Mouse (Mus musculus): ENCODE data around the gene Smyd3. TPM values are rescaled to one million over a fixed set of nuclear protein-coding genes. Genes with fewer than 3 reads are reported as not detected.

The Smyd3 gene
- polyA plus RNA-seq, 1 experiment from 2014 or later, result 22.0 TPM

DNA sequence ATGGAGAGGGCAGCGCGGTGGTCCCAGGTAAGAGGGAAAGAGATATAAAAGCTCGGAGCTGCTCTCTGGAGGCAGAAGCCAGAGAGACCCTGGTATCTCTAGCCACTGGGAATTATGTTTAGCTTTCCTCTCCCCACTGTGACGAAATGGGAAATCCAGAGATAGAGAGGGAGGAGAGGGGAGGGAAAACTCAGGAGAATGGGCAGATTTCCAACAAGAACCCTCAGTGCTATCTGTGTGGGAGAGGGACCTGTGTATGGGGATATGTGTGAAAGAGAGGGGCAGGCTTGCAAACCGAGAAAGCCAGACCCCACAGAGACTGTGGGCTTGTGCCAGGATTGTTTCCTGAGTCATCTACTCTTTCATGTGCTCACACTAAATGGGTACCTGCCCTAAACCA is 235.0 kb downstream of the Smyd3 start:
- no peaks in the 10 kb centered on the region for H3K36me3 ChIP-seq
- no peaks in the 10 kb centered on the region for H3K9me3 ChIP-seq (replicated peaks)
- no peaks in the 10 kb centered on the region for H3K27me3 ChIP-seq
- ATAC-seq (ENCODE audit: insufficient number of reproducible peaks, low FRiP score, low TSS enrichment, low read depth), result no peak
- no peak overlapping the region for H3K27ac ChIP-seq (replicated peaks)
- H3K9ac ChIP-seq, result no peak overlapping the region
- no peak overlapping the region for H3K4me2 ChIP-seq (replicated peaks)
- no peaks in the 10 kb centered on the region for H3K4me1 ChIP-seq
- WGBS, result 72% methylated on average over 5 of the region's 5 CpGs
- H3K4me3 ChIP-seq (replicated peaks), result no peak overlapping the region

DNA sequence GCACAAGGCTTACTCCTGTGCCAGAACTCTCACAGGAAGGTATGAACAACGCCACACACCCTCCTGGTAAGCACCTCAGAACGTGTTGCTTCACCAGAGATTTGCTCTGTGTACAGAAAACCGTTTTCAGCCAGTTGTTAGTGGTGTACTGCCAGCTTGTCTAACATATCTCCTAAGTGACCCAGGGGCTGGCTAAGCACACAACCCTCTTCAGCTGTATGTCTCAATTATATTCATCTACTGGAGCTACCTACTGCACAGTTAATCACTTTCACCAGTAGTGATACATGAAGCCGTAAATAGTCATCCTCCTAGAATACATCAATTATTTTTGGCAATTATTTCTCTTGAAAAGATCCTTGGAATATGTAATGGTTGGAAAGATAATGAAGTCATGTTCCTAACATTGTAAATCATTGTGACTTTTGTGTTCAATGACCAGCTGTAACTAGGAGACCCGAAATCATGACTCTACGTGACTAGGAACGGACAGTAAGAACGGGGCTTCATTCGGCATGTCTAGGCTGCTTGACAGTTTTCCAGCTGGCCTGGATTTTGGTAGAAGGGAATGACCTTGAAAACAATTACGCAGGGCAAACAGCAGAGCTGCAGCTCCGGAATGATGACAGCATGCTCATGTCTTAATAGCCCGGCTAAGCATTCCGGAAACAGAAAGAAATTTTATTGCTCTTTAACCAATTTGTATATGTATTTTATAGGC is 236.3 kb downstream of the Smyd3 start:
- ATAC-seq (ENCODE audit: insufficient number of reproducible peaks, low FRiP score, low TSS enrichment, low read depth), result no peak
- Histone ChIP-seq H3K27me3 (no peaks in the 10 kb centered on the region), H3K4me2 (replicated peaks) (no peak overlapping the region), H3K9me3 (replicated peaks) (no peaks in the 10 kb centered on the region), H3K4me1 (no peaks in the 10 kb centered on the region), H3K27ac (replicated peaks) (no peak overlapping the region), H3K36me3 (no peaks in the 10 kb centered on the region), H3K4me3 (replicated peaks) (no peak overlapping the region), H3K9ac (no peak overlapping the region)
- 80% methylated on average over 13 of the region's 13 CpGs for WGBS

DNA sequence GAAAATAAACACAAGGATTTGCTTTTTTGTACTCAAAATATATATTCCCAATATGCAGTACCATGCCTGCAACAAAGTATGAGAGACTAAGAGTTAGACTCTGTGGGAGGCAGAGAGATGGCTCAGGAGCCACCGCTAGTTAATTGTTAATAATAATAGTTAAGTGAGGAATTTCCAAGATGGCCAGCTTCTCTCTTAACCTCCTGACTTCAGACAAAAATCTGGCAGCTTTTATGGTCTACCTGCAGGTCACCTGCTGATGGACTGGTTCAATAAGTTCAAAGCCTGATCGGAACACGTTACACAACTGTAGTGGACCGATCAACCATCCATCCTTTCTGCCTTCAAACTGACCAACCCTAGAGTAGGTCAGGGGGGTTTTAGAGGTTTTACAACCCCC is 238.7 kb downstream of the Smyd3 start:
- H3K9ac ChIP-seq, result no peak overlapping the region
- WGBS, result 98% methylated on average over 4 of the region's 4 CpGs
- ATAC-seq (ENCODE audit: insufficient number of reproducible peaks, low FRiP score, low TSS enrichment, low read depth), result no peak
- no peak overlapping the region for H3K27ac ChIP-seq (replicated peaks)
- H3K36me3 ChIP-seq, result no peaks in the 10 kb centered on the region
- H3K9me3 ChIP-seq (replicated peaks), result no peaks in the 10 kb centered on the region
- no peak overlapping the region for H3K4me3 ChIP-seq (replicated peaks)
- no peak overlapping the region for H3K4me2 ChIP-seq (replicated peaks)
- no peaks in the 10 kb centered on the region for H3K4me1 ChIP-seq
- H3K27me3 ChIP-seq, result no peaks in the 10 kb centered on the region

DNA sequence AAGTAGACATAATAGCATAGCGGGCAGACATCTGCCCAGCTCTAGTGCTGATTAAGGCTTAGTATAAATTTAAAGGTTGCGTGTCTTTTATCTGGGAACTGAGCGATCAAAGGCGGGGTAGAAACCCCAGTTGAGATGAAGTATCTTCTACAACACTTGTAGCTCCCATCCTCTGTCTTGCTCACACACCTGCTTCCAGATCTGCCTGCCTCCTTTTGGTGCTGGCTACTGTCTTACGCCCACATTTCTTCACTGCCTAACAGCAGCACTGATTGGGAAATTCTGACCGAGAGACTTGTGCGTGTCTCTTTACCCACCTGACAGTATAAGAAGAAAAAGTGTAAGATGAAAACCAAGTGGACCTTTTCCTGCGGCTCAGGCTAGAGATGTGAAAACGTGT is 240.5 kb downstream of the Smyd3 start:
- Histone ChIP-seq H3K27me3 (no peaks in the 10 kb centered on the region), H3K9ac (no peak overlapping the region), H3K36me3 (no peaks in the 10 kb centered on the region), H3K4me2 (replicated peaks) (no peak overlapping the region), H3K4me3 (replicated peaks) (no peak overlapping the region), H3K9me3 (replicated peaks) (no peaks in the 10 kb centered on the region), H3K27ac (replicated peaks) (no peak overlapping the region), H3K4me1 (no peaks in the 10 kb centered on the region)
- 90% methylated on average over 9 of the region's 9 CpGs for WGBS
- no peak for ATAC-seq (ENCODE audit: insufficient number of reproducible peaks, low FRiP score, low TSS enrichment, low read depth)

DNA sequence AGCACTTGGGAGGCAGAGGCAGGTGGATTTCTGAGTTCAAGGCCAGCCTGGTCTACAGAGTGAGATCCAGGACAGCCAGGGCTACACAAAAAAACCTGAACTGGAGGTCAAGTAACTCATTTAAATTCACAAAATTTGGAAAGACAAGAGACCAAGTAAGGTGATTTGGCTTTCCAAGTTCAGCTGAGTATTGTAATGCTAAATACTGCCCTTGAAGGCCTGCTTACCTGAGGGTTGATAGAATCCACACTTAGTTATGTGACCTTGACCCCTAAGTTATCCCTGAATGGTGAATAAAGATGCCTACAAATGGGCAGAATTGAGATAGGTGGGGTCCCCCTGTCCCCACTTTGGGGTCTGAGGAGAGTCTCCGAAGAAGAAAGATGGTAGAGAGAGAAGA is 241.0 kb downstream of the Smyd3 start:
- Histone ChIP-seq H3K9ac (no peak overlapping the region), H3K36me3 (no peaks in the 10 kb centered on the region), H3K4me1 (no peaks in the 10 kb centered on the region), H3K27me3 (no peaks in the 10 kb centered on the region), H3K4me2 (replicated peaks) (no peak overlapping the region), H3K4me3 (replicated peaks) (no peak overlapping the region), H3K9me3 (replicated peaks) (no peaks in the 10 kb centered on the region), H3K27ac (replicated peaks) (no peak overlapping the region)
- ATAC-seq (ENCODE audit: insufficient number of reproducible peaks, low FRiP score, low TSS enrichment, low read depth), result no peak
- WGBS, result 82% methylated on average over 1 of the region's 1 CpGs

DNA sequence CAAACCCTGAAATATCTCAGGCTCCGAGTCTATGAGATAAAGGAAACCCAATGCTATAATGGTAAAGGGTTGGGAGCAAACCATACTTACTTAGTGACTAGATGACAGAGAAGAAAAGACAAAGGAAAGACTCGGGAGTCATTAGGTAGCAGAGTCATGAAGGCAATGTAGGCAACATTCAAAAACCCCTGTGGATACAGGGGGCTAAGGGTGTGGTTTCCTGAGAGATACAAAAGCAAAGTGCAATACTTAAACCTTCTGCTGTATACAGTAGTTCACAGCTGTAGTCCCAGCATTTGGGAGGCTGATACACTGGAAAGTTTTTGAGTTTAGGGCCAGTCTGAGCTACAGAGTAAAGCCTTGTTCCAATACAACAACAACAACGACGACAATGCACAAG is 244.9 kb downstream of the Smyd3 start:
- Histone ChIP-seq H3K9ac (no peak overlapping the region), H3K4me3 (replicated peaks) (no peak overlapping the region), H3K4me1 (no peaks in the 10 kb centered on the region), H3K27me3 (no peaks in the 10 kb centered on the region), H3K27ac (replicated peaks) (no peak overlapping the region), H3K36me3 (no peaks in the 10 kb centered on the region), H3K9me3 (replicated peaks) (0 out of 2 replicates have a peak, but pooled peaks cover 3% of the 10 kb centered on the region), H3K4me2 (replicated peaks) (no peak overlapping the region)
- no peak for ATAC-seq (ENCODE audit: insufficient number of reproducible peaks, low FRiP score, low TSS enrichment, low read depth)
- WGBS, result 81% methylated on average over 4 of the region's 4 CpGs

DNA sequence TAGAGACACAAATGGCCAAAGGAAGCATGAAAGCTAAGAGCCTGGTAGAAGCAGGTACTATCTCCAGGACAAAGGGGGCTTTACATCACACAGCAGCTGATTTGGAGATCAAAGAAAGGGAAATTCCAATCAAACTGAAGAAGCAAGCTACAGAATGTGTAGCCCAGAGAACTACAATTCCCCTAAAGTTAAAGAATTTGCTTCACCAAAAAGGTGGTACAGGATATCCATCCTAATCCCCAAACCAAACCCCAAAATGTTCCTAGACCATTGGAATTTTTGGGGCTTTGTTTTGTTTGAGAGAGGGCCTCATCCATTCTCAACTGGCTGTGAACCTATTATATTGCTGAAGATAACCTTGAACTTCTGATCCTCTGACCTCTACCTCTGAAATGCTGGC is 245.5 kb downstream of the Smyd3 start:
- no peak for ATAC-seq (ENCODE audit: insufficient number of reproducible peaks, low FRiP score, low TSS enrichment, low read depth)
- Histone ChIP-seq H3K36me3 (no peaks in the 10 kb centered on the region), H3K4me2 (replicated peaks) (no peak overlapping the region), H3K4me3 (replicated peaks) (no peak overlapping the region), H3K9ac (no peak overlapping the region), H3K27me3 (no peaks in the 10 kb centered on the region), H3K27ac (replicated peaks) (no peak overlapping the region), H3K9me3 (replicated peaks) (0 out of 2 replicates have a peak, but pooled peaks cover 5% of the 10 kb centered on the region), H3K4me1 (no peaks in the 10 kb centered on the region)

DNA sequence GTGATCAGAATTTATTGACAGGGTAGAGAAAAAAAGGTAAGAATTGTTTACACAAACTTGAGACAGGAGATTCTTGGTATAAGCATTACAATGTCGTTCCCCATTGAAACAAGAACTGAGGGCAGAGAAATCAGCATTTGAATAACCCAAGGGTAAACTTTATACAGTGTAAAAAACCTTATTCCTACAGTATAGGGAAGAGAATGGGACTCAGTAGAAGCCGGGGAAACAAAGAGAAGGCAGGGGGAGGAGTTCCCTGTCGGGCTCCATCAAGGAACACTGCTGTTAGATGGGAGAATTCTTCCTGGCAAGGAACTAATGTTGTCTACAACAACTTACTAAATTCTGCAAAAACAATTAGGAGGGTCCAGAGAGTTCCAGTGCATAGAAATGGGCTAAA is 250.9 kb downstream of the Smyd3 start:
- Histone ChIP-seq H3K9ac (no peak overlapping the region), H3K4me2 (replicated peaks) (no peak overlapping the region), H3K36me3 (no peaks in the 10 kb centered on the region), H3K27ac (replicated peaks) (no peak overlapping the region), H3K9me3 (replicated peaks) (0 out of 2 replicates have a peak, but pooled peaks cover 6% of the 10 kb centered on the region), H3K4me3 (replicated peaks) (no peak overlapping the region), H3K27me3 (no peaks in the 10 kb centered on the region), H3K4me1 (0 out of 2 replicates have a peak, but pooled peaks cover under 1% of the 10 kb centered on the region)
- ATAC-seq (ENCODE audit: insufficient number of reproducible peaks, low FRiP score, low TSS enrichment, low read depth), result no peak
- WGBS, result 76% methylated on average over 3 of the region's 3 CpGs

DNA sequence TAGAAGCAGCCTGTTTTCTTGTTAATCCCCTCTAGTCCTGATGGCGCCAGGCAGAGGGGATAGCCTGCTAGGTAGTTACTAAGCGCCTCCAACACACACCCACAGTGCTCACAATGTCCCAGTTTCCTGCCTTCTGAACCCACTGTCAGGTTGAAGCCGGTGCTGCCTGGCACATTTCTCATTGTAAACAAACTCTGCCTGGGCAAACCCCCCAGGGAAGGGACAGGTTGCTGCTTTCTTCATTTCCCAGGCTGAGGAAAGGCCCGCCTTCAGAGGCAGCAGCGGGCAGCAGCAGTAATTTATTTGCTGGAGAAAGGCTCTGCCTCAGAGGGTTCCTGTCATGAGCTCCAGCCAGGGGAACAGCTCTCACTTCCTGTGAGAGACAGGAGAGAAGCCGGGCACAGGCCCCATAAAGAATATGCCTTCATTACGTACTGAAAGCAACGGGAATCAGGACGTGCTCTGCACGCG is 256.3 kb downstream of the Smyd3 start:
- peaks cover 8% of the 10 kb centered on the region; the same call in 1 of the 2 replicates for H3K4me1 ChIP-seq
- no peak for ATAC-seq (ENCODE audit: insufficient number of reproducible peaks, low FRiP score, low TSS enrichment, low read depth)
- no peak overlapping the region for H3K27ac ChIP-seq (replicated peaks)
- no peaks in the 10 kb centered on the region for H3K9me3 ChIP-seq (replicated peaks)
- no peak overlapping the region for H3K4me3 ChIP-seq (replicated peaks)
- no peak overlapping the region for H3K4me2 ChIP-seq (replicated peaks)
- H3K27me3 ChIP-seq, result no peaks in the 10 kb centered on the region
- no peak overlapping the region for H3K9ac ChIP-seq
- 48% methylated on average over 11 of the region's 11 CpGs for WGBS
- H3K36me3 ChIP-seq, result no peaks in the 10 kb centered on the region

DNA sequence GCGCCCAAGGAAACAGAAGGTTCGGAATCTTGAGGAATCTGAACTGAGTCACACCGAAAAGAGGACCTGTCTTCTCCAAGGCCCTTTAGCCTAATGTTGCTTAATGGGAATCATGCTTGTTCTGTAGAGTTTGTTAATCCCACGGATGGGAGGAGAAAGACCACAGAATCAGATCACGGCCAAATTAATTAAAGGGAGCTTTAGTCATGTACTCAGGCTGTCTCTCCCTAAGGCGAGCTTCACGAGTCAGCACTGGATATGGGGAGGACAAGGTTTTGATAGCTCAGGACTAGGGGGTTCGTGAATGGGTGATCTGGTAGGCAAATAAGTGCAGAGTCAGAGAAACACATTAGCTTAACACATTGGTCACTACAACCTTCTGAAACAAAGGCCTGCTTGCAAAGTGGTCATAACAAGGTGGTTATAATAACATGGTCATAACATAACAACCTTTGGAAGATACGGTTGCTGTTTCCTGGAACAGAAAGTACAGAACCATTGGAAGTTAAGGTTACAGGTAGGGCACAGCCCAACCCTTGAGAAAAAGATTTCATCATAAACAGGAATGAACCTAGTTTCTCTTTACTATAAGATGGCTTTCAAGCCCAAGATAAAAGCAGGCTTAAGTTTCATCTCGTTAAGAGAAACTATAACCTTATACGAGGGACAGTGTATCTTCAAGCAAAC is 261.9 kb downstream of the Smyd3 start:
- ATAC-seq (ENCODE audit: insufficient number of reproducible peaks, low FRiP score, low TSS enrichment, low read depth), result no peak
- 77% methylated on average over 11 of the region's 11 CpGs for WGBS
- no peaks in the 10 kb centered on the region for H3K36me3 ChIP-seq
- no peak overlapping the region for H3K4me2 ChIP-seq (replicated peaks)
- H3K9ac ChIP-seq, result no peak overlapping the region
- H3K4me1 ChIP-seq, result no peaks in the 10 kb centered on the region
- no peaks in the 10 kb centered on the region for H3K9me3 ChIP-seq (replicated peaks)
- no peak overlapping the region for H3K4me3 ChIP-seq (replicated peaks)
- H3K27ac ChIP-seq (replicated peaks), result no peak overlapping the region
- H3K27me3 ChIP-seq, result no peaks in the 10 kb centered on the region

DNA sequence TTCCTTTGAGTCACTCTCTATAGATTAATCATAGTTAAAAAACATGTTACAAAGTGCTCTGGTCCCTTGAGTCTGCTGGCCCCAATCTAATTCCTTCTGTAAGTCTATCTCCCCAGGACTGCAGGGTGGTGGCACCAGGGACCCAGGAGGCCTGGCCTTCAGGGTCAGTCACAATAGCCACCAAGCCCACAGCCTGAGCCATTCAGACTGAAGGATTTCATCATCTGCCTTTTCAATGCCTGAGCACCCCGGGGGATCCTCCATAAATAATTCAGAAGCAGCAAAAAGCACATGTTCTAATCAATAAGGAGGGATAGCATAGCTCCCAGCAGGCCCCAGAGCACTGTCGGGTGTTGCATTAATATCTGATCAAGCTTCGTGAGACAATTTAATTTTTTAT is 263.3 kb downstream of the Smyd3 start:
- no peak overlapping the region for H3K9ac ChIP-seq
- H3K9me3 ChIP-seq (replicated peaks), result no peaks in the 10 kb centered on the region
- H3K27me3 ChIP-seq, result no peaks in the 10 kb centered on the region
- no peak overlapping the region for H3K4me3 ChIP-seq (replicated peaks)
- no peak overlapping the region for H3K4me2 ChIP-seq (replicated peaks)
- no peaks in the 10 kb centered on the region for H3K36me3 ChIP-seq
- 49% methylated on average over 3 of the region's 3 CpGs for WGBS
- no peak for ATAC-seq (ENCODE audit: insufficient number of reproducible peaks, low FRiP score, low TSS enrichment, low read depth)
- no peak overlapping the region for H3K27ac ChIP-seq (replicated peaks)
- H3K4me1 ChIP-seq, result no peaks in the 10 kb centered on the region

DNA sequence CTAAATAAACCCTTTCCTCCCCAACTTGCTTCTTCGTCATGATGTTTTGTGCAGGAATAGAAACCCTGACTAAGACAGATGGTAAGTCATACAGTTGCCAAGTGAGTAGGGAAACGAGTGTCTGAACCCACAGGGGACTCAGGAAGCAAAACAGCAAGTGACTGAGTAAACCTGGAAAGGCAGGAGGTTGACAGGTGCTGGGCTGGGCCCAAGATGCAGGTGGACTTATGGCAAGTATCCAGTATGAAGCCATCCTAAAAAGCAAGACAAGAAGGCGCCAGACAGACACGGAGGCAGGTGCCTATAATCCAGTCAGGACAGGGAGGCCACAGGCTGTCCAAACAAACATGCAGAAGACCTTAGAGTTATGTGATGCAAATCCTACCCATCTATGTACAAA is 265.2 kb downstream of the Smyd3 start:
- H3K9ac ChIP-seq, result no peak overlapping the region
- H3K9me3 ChIP-seq (replicated peaks), result no peaks in the 10 kb centered on the region
- ATAC-seq (ENCODE audit: insufficient number of reproducible peaks, low FRiP score, low TSS enrichment, low read depth), result no peak
- no peaks in the 10 kb centered on the region for H3K4me1 ChIP-seq
- H3K36me3 ChIP-seq, result no peaks in the 10 kb centered on the region
- no peaks in the 10 kb centered on the region for H3K27me3 ChIP-seq
- no peak overlapping the region for H3K4me3 ChIP-seq (replicated peaks)
- H3K4me2 ChIP-seq (replicated peaks), result no peak overlapping the region
- 74% methylated on average over 4 of the region's 4 CpGs for WGBS
- no peak overlapping the region for H3K27ac ChIP-seq (replicated peaks)

Measured in embryonic facial prominence, embryonic 15.5 days (tissue).